Mouse (Mus musculus) stomach, embryonic 14.5 days (tissue): ENCODE results near the gene Bbs9. TPM values are rescaled to one million over a fixed set of nuclear protein-coding genes. Genes with fewer than 3 reads are reported as not detected.

Source experiments
- ATAC-seq: fragments of 200-750 bp; cut with Nextera tagmentation; 2 replicates; pipeline ENCODE4 v1.8.0; 2017; ENCODE audit warnings: low read depth, moderate TSS enrichment; ENCODE audit not compliant: insufficient number of reproducible peaks, insufficient read depth, low FRiP score
- H3K27ac ChIP-seq: fragments of 300-500 bp; sonication (generic); 2 replicates; pipeline ENCODE4 v1.5.1; 2014; ENCODE audit warnings: mild to moderate bottlenecking, low read length, moderate library complexity, mixed read lengths
- H3K27me3 ChIP-seq: fragments of 300-500 bp; sonication (generic); 2 replicates; pipeline ENCODE4 v1.6.1; 2014; ENCODE audit warnings: low read length, control low read depth, mixed read lengths; ENCODE audit not compliant: control insufficient read depth, insufficient read depth
- H3K36me3 ChIP-seq: fragments of 300-500 bp; sonication (generic); 2 replicates; pipeline ENCODE4 v1.6.1; 2014; ENCODE audit warnings: mild to moderate bottlenecking, control low read depth, low read length, moderate library complexity, mixed read lengths; ENCODE audit not compliant: control insufficient read depth, insufficient read depth
- H3K4me1 ChIP-seq: fragments of 300-500 bp; sonication (generic); 2 replicates; pipeline ENCODE4 v1.6.1; 2014; ENCODE audit warnings: low read length, control low read depth, mixed read lengths; ENCODE audit not compliant: control insufficient read depth, insufficient read depth
- H3K4me2 ChIP-seq: fragments of 300-500 bp; sonication (generic); replicated peaks from 2 replicates; pipeline ENCODE4 v1.6.1; 2014; ENCODE audit warnings: low read depth, low read length, control low read depth
- H3K4me3 ChIP-seq: fragments of 300-500 bp; sonication (generic); 2 replicates; pipeline ENCODE4 v1.5.1; 2014; ENCODE audit warnings: low read depth, low read length, control low read depth
- H3K9ac ChIP-seq: fragments of 300-500 bp; sonication (generic); replicated peaks from 2 replicates; pipeline ENCODE4 v1.6.1; 2014; ENCODE audit warnings: low read depth, mild to moderate bottlenecking, control low read depth, low read length, moderate library complexity, mixed read lengths
- H3K9me3 ChIP-seq: fragments of 300-500 bp; sonication (generic); 2 replicates; pipeline ENCODE4 v1.6.1; 2016; ENCODE audit warnings: low read depth, low read length, control low read depth; ENCODE audit not compliant: control insufficient read depth
- WGBS: fragments of 180-500 bp; shearing (Covaris S2); extraction: QIAGEN DNeasy Blood & Tissue Kit; methylation state at CpG from one replicate; pipeline ENCODE4 v1.1.7; 2014; 5-methylcytosine and 5-hydroxymethylcytosine counted together
- polyA plus RNA-seq: library from polyadenylated mRNA; unstranded; fragments of >200 nt; fragmentation: Nextera tagmentation; extraction: Ambion mirVana; gene quantifications from 2 replicates; pipeline ENCODE4 v1.2.1, GENCODE M21; 2014

Gene Bbs9
- polyA plus RNA-seq, 1 experiment from 2014 or later = 16.0 TPM

- Histone ChIP-seq H3K4me2 (no peak overlapping the region), H3K9ac (no peak overlapping the region), H3K9me3 (no peaks in the 10 kb centered on the region), H3K27ac (no peak overlapping the region), H3K27me3 (no peaks in the 10 kb centered on the region), H3K4me3 (no peak overlapping the region), H3K36me3 (no peaks in the 10 kb centered on the region), H3K4me1 (no peaks in the 10 kb centered on the region)
- 76% methylated on average over 6 of the region's 6 CpGs for WGBS
- ATAC-seq = no peak
Observed at GRCm38 (mm10) chr9:22686765-22687472, 211.4 kb downstream of the Bbs9 start.

GRCm38 (mm10) chr9:22690234-22690633 lies 214.7 kb downstream of the Bbs9 start:
- no peaks in the 10 kb centered on the region for H3K36me3 ChIP-seq
- 77% methylated on average over 7 of the region's 7 CpGs for WGBS
- no peak overlapping the region for H3K27ac ChIP-seq
- H3K4me3 ChIP-seq = no peak overlapping the region
- no peak overlapping the region for H3K4me2 ChIP-seq
- H3K9ac ChIP-seq = no peak overlapping the region
- no peaks in the 10 kb centered on the region for H3K27me3 ChIP-seq
- H3K9me3 ChIP-seq = no peaks in the 10 kb centered on the region
- no peak for ATAC-seq
- no peaks in the 10 kb centered on the region for H3K4me1 ChIP-seq

GRCm38 (mm10) chr9:22695392-22695791 lies 219.9 kb downstream of the Bbs9 start:
- no peak for ATAC-seq
- H3K27ac ChIP-seq = no peak overlapping the region
- no peak overlapping the region for H3K4me2 ChIP-seq
- H3K4me3 ChIP-seq = no peak overlapping the region
- H3K36me3 ChIP-seq = no peaks in the 10 kb centered on the region
- WGBS = 86% methylated on average over 4 of the region's 4 CpGs
- H3K27me3 ChIP-seq = no peaks in the 10 kb centered on the region
- H3K9me3 ChIP-seq = no peaks in the 10 kb centered on the region
- no peak overlapping the region for H3K9ac ChIP-seq
- no peaks in the 10 kb centered on the region for H3K4me1 ChIP-seq

- Histone ChIP-seq H3K27me3 (no peaks in the 10 kb centered on the region), H3K4me3 (no peak overlapping the region), H3K9me3 (no peaks in the 10 kb centered on the region), H3K36me3 (no peaks in the 10 kb centered on the region), H3K27ac (no peak overlapping the region), H3K4me2 (no peak overlapping the region), H3K9ac (no peak overlapping the region), H3K4me1 (no peaks in the 10 kb centered on the region)
- WGBS = 93% methylated on average over 7 of the region's 7 CpGs
- ATAC-seq = no peak
Observed at GRCm38 (mm10) chr9:22696809-22697374, 221.4 kb downstream of the Bbs9 start.

- Histone ChIP-seq H3K9me3 (no peaks in the 10 kb centered on the region), H3K36me3 (no peaks in the 10 kb centered on the region), H3K4me1 (no peaks in the 10 kb centered on the region), H3K27ac (no peak overlapping the region), H3K4me2 (no peak overlapping the region), H3K4me3 (no peak overlapping the region), H3K9ac (no peak overlapping the region), H3K27me3 (no peaks in the 10 kb centered on the region)
- 55% methylated on average over 4 of the region's 4 CpGs for WGBS
- ATAC-seq = no peak
Observed at GRCm38 (mm10) chr9:22697811-22698210, 222.3 kb downstream of the Bbs9 start.

GRCm38 (mm10) chr9:22698501-22698900 lies 223.0 kb downstream of the Bbs9 start:
- Histone ChIP-seq H3K9me3 (peaks cover 1% of the 10 kb centered on the region; the same call in 1 of the 2 replicates), H3K4me3 (no peak overlapping the region), H3K27ac (no peak overlapping the region), H3K4me2 (no peak overlapping the region), H3K36me3 (no peaks in the 10 kb centered on the region), H3K27me3 (no peaks in the 10 kb centered on the region), H3K9ac (no peak overlapping the region), H3K4me1 (no peaks in the 10 kb centered on the region)
- WGBS = 17% methylated on average over 1 of the region's 1 CpGs
- ATAC-seq = no peak

- Histone ChIP-seq H3K9me3 (peaks cover 6% of the 10 kb centered on the region; the same call in 1 of the 2 replicates), H3K36me3 (no peaks in the 10 kb centered on the region), H3K4me2 (no peak overlapping the region), H3K27me3 (no peaks in the 10 kb centered on the region), H3K9ac (no peak overlapping the region), H3K4me3 (no peak overlapping the region), H3K27ac (no peak overlapping the region), H3K4me1 (no peaks in the 10 kb centered on the region)
- WGBS = 79% methylated on average over 1 of the region's 1 CpGs
- no peak for ATAC-seq
Observed at GRCm38 (mm10) chr9:22702065-22702611, 226.6 kb downstream of the Bbs9 start.

GRCm38 (mm10) chr9:22702812-22703367 lies 227.4 kb downstream of the Bbs9 start:
- no peak for ATAC-seq

More at GRCm38 (mm10) chr9:22702812-22703367, 227.4 kb downstream of the Bbs9 start:
- H3K27me3 ChIP-seq = no peaks in the 10 kb centered on the region
- no peaks in the 10 kb centered on the region for H3K4me1 ChIP-seq
- H3K9me3 ChIP-seq = peaks cover 6% of the 10 kb centered on the region; the same call in 1 of the 2 replicates
- 78% methylated on average over 4 of the region's 4 CpGs for WGBS
- H3K9ac ChIP-seq = no peak overlapping the region
- no peak overlapping the region for H3K4me2 ChIP-seq
- no peaks in the 10 kb centered on the region for H3K36me3 ChIP-seq
- no peak overlapping the region for H3K27ac ChIP-seq
- no peak overlapping the region for H3K4me3 ChIP-seq
